Mouse (Mus musculus): ENCODE results near the gene Stard8. TPM values are rescaled to one million over a fixed set of nuclear protein-coding genes. Genes with fewer than 3 reads are reported as not detected.
"Not testable (repeated sequence)": the region's sequence is repeated elsewhere in the genome, so short reads cannot be mapped to it uniquely, and the experiment has no call there.

Stard8 gene
- total and polyA plus RNA-seq, 3 experiments = 0.39 to 2.3 TPM; not detected in 1

- not testable (repeated sequence) for H3K27me3 ChIP-seq (ENCODE audit: control insufficient read depth in 1 of 2, insufficient read depth in 2 of 2, low read length in 2 of 2); H3K9ac ChIP-seq (ENCODE audit: control insufficient read depth, low read depth, low read length, poor library complexity, severe bottlenecking); H3K79me2 ChIP-seq (ENCODE audit: control insufficient read depth, insufficient read depth, low read length, poor library complexity); H3K27ac ChIP-seq (ENCODE audit: control insufficient read depth, low read depth, low read length); H3K4me3 ChIP-seq (ENCODE audit: control insufficient read depth in 1 of 2, insufficient read depth in 1 of 2, low read depth in 2 of 2, low read length in 2 of 2); H3K36me3 ChIP-seq (ENCODE audit: control insufficient read depth in 1 of 2, insufficient read depth in 2 of 2, low read length in 2 of 2); H3K4me1 ChIP-seq (ENCODE audit: control insufficient read depth in 1 of 2, insufficient read depth in 2 of 2, low read length in 2 of 2); H3K9me3 ChIP-seq (replicated peaks; ENCODE audit: insufficient read depth, low read length)
- DNase-seq (ENCODE audit: low read depth, low spot score) = peak; percentile 19
- TF ChIP-seq CTCF (IDR thresholded peaks at IDR 0.05 in 2 of 3, conservative IDR thresholded peaks at IDR 0.05 in 1 of 3; ENCODE audit: control insufficient read depth in 1 of 3, insufficient read depth in 1 of 3, low read depth in 2 of 3, low read length in 3 of 3, poor library complexity in 1 of 3, severe bottlenecking in 1 of 3) (peak; percentile 37 to 49 (median 39); a peak in 5 of 6 replicates), SMC3 (IDR thresholded peaks at IDR 0.05; ENCODE audit: low read depth, low read length) (peak; percentile 25; the same call in 1 of the 2 replicates)
Measured at GRCm38 (mm10) chrX:98986611-98987010, 16.4 kb upstream of the Stard8 start.

- no peaks in the 10 kb centered on the region for H3K79me2 ChIP-seq (ENCODE audit: control insufficient read depth, insufficient read depth, low read length, poor library complexity)
- peak; percentile 67 for TF ChIP-seq SMC3 (IDR thresholded peaks at IDR 0.05; ENCODE audit: low read depth, low read length)
- TF ChIP-seq ZC3H11A (IDR thresholded peaks at IDR 0.05; ENCODE audit: low read depth, low read length) = peak; percentile 32
- TF ChIP-seq MAFK (IDR thresholded peaks at IDR 0.05; ENCODE audit: borderline replicate concordance, low read depth, low read length) = no peak
- peak; percentile 50 to 71 (median 54) for TF ChIP-seq CTCF (IDR thresholded peaks at IDR 0.05 in 2 of 3, conservative IDR thresholded peaks at IDR 0.05 in 1 of 3; ENCODE audit: control insufficient read depth in 1 of 3, insufficient read depth in 1 of 3, low read depth in 2 of 3, low read length in 3 of 3, poor library complexity in 1 of 3, severe bottlenecking in 1 of 3)
- TF ChIP-seq BHLHE40 (IDR thresholded peaks at IDR 0.05; ENCODE audit: borderline replicate concordance, low read depth, low read length) = no peak
- TF ChIP-seq RAD21 (IDR thresholded peaks at IDR 0.05; ENCODE audit: low read depth, low read length) = peak; percentile 51
- H3K27ac ChIP-seq (ENCODE audit: control insufficient read depth, low read depth, low read length) = no peak overlapping the region
- H3K36me3 ChIP-seq (ENCODE audit: control insufficient read depth in 1 of 2, insufficient read depth in 2 of 2, low read length in 2 of 2) = no peaks in the 10 kb centered on the region
- DNase-seq (ENCODE audit: low read depth, low spot score) = peak; percentile 53
- H3K9ac ChIP-seq (ENCODE audit: control insufficient read depth, low read depth, low read length, poor library complexity, severe bottlenecking) = no peak overlapping the region
- no peaks in the 10 kb centered on the region for H3K4me1 ChIP-seq (ENCODE audit: control insufficient read depth in 1 of 2, insufficient read depth in 2 of 2, low read length in 2 of 2)
- H3K9me3 ChIP-seq (replicated peaks; ENCODE audit: insufficient read depth, low read length) = no peaks in the 10 kb centered on the region
- H3K27me3 ChIP-seq (ENCODE audit: control insufficient read depth in 1 of 2, insufficient read depth in 2 of 2, low read length in 2 of 2) = no peaks in the 10 kb centered on the region
- no peak overlapping the region for H3K4me3 ChIP-seq (ENCODE audit: control insufficient read depth in 1 of 2, insufficient read depth in 1 of 2, low read depth in 2 of 2, low read length in 2 of 2)
Measured at GRCm38 (mm10) chrX:98989574-98989973, 13.5 kb upstream of the Stard8 start.

GRCm38 (mm10) chrX:99002065-99002464 is 983 bp upstream of the Stard8 start:
- no peak overlapping the region for H3K4me3 ChIP-seq (ENCODE audit: control insufficient read depth in 1 of 2, insufficient read depth in 1 of 2, low read depth in 2 of 2, low read length in 2 of 2)
- no peak overlapping the region for H3K27ac ChIP-seq (ENCODE audit: control insufficient read depth, low read depth, low read length)
- TF ChIP-seq ZNF384 (IDR thresholded peaks at IDR 0.05; ENCODE audit: low read depth, low read length) = no peak
- no peak for TF ChIP-seq MAZ (IDR thresholded peaks at IDR 0.05; ENCODE audit: low read depth, low read length)
- no peak for TF ChIP-seq GABPA (IDR thresholded peaks at IDR 0.05; ENCODE audit: low read depth, low read length)
- TF ChIP-seq NELFE (IDR thresholded peaks at IDR 0.05; ENCODE audit: low read depth, low read length) = no peak
- no peak for TF ChIP-seq MAX (IDR thresholded peaks at IDR 0.05; ENCODE audit: low read length)
- no peak for TF ChIP-seq USF1 (IDR thresholded peaks at IDR 0.05; ENCODE audit: low read depth, low read length)
- no peak for TF ChIP-seq ELF1 (IDR thresholded peaks at IDR 0.05; ENCODE audit: low read depth, low read length)
- no peak for TF ChIP-seq UBTF (IDR thresholded peaks at IDR 0.05; ENCODE audit: borderline replicate concordance, insufficient read depth, low read depth, low read length)
- H3K9me3 ChIP-seq (replicated peaks; ENCODE audit: insufficient read depth, low read length) = no peaks in the 10 kb centered on the region
- H3K9ac ChIP-seq (ENCODE audit: control insufficient read depth, low read depth, low read length, poor library complexity, severe bottlenecking) = no peak overlapping the region
- no peak for DNase-seq (ENCODE audit: low read depth, low spot score)
- H3K79me2 ChIP-seq (ENCODE audit: control insufficient read depth, insufficient read depth, low read length, poor library complexity) = no peaks in the 10 kb centered on the region
- H3K36me3 ChIP-seq (ENCODE audit: control insufficient read depth in 1 of 2, insufficient read depth in 2 of 2, low read length in 2 of 2) = no peaks in the 10 kb centered on the region
- H3K27me3 ChIP-seq (ENCODE audit: control insufficient read depth in 1 of 2, insufficient read depth in 2 of 2, low read length in 2 of 2) = no peaks in the 10 kb centered on the region
- no peaks in the 10 kb centered on the region for H3K4me1 ChIP-seq (ENCODE audit: control insufficient read depth in 1 of 2, insufficient read depth in 2 of 2, low read length in 2 of 2)

All from MEL (cell line).